Mouse (Mus musculus) hindbrain, embryonic 14.5 days (tissue): ENCODE results near the gene Zfp385a. TPM values are rescaled to one million over a fixed set of nuclear protein-coding genes. Genes with fewer than 3 reads are reported as not detected.
A peak's percentile ranks its signal among the peaks of the same experiment; 100 is the strongest.

ENCODE experiments used
- ATAC-seq: fragments of 200-750 bp; cut with Nextera tagmentation; 2 replicates; pipeline ENCODE4 v1.8.0; 2017; ENCODE audit warnings: moderate number of reproducible peaks, mild to moderate bottlenecking, moderate TSS enrichment, moderate library complexity; ENCODE audit not compliant: low FRiP score
- DNase-seq: peaks from one replicate; pipeline ENCODE4 v3.0.0-alpha.2; 2015; ENCODE audit warnings: low spot score
- H3K27ac ChIP-seq: fragments of 300-500 bp; sonication (generic); 2 replicates; pipeline ENCODE4 v1.5.1; 2014; ENCODE audit warnings: mild to moderate bottlenecking, moderate library complexity
- H3K27me3 ChIP-seq: fragments of 300-500 bp; sonication (generic); 2 replicates; pipeline ENCODE4 v1.6.1; 2014; ENCODE audit warnings: mild to moderate bottlenecking, low read length, mixed read lengths; ENCODE audit not compliant: control insufficient read depth, insufficient read depth
- H3K36me3 ChIP-seq: fragments of 300-500 bp; sonication (generic); replicated peaks from 2 replicates; pipeline ENCODE4 v1.6.1; 2014; ENCODE audit not compliant: control insufficient read depth, insufficient read depth
- H3K4me1 ChIP-seq: fragments of 300-500 bp; sonication (generic); replicated peaks from 2 replicates; pipeline ENCODE4 v1.6.1; 2014; ENCODE audit warnings: antibody characterized with exemption, low read length, mixed read lengths; ENCODE audit not compliant: control insufficient read depth, insufficient read depth
- H3K4me2 ChIP-seq: fragments of 300-500 bp; sonication (generic); replicated peaks from 2 replicates; pipeline ENCODE4 v1.6.1; 2014; ENCODE audit warnings: mild to moderate bottlenecking, moderate library complexity
- H3K4me3 ChIP-seq: fragments of 300-500 bp; sonication (generic); replicated peaks from 2 replicates; pipeline ENCODE4 v1.5.1; 2014; ENCODE audit warnings: mild to moderate bottlenecking, low read length
- H3K9ac ChIP-seq: fragments of 300-500 bp; sonication (generic); 2 replicates; pipeline ENCODE4 v1.6.1; 2014
- H3K9me3 ChIP-seq: fragments of 300-500 bp; sonication (generic); 2 replicates; pipeline ENCODE4 v1.6.1; 2016; ENCODE audit warnings: low read length; ENCODE audit not compliant: control insufficient read depth
- WGBS: fragments of 180-500 bp; shearing (Covaris S2); extraction: QIAGEN DNeasy Blood & Tissue Kit; methylation state at CpG from one replicate; pipeline ENCODE4 v1.1.7; 2014; 5-methylcytosine and 5-hydroxymethylcytosine counted together
- polyA plus RNA-seq: library from polyadenylated mRNA; unstranded; fragments of >200 nt; fragmentation: Nextera tagmentation; extraction: Ambion mirVana; gene quantifications from 2 replicates; pipeline ENCODE4 v1.2.1, GENCODE M21; 2014

The Zfp385a gene
- polyA plus RNA-seq, 1 experiment from 2014 or later, result 25.7 TPM

- peak overlapping the region; percentile 98 for H3K27ac ChIP-seq
- H3K9ac ChIP-seq, result peak overlapping the region; percentile 70
- H3K4me2 ChIP-seq, result peak overlapping the region; percentile 73
- ATAC-seq (no peak), DNase-seq (no peak)
- H3K36me3 ChIP-seq, result no peaks in the 10 kb centered on the region
- H3K27me3 ChIP-seq, result no peaks in the 10 kb centered on the region
- peak overlapping the region; percentile 28 for H3K4me3 ChIP-seq
- H3K4me1 ChIP-seq, result peaks cover 58% of the 10 kb centered on the region
- 31% methylated on average over 8 of the region's 8 CpGs for WGBS
- H3K9me3 ChIP-seq, result no peaks in the 10 kb centered on the region
Measured at GRCm38 (mm10) chr15:103305792-103306645, 33.9 kb downstream of the Zfp385a start.

DNA sequence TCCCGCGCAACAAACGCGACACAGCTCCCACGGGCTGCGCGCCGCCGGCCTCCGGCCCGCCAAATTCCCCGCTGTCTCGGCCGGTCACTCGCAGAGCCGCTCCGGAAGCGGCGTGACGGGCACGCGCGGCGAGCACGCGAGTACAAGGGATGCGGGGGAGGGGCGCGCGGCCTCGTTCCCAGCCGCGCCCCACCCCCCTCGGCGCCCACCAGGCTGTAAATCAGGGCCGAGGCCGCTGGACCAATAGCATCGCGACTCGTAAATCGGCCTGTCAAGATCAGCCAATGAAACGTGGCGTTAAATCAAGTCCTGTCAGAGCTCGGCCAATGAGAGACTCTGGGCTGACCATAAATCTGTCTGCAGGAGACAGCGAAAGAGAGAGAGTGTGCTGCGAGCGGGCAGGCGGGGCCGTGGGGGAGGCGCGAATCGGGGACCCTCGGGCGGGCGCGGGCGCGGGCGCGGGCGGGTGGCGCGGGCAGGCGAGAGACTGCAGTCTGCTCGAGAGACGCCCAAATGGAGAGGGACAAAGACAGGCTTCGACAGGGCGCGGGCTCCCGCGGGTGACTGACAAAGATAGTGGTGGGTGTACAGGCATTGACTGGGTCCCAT, 34.7 kb downstream of the Zfp385a start:
- peak overlapping the region; percentile 33 for H3K4me3 ChIP-seq
- H3K27me3 ChIP-seq, result no peaks in the 10 kb centered on the region
- WGBS, result under 1% methylated on average over 71 of the region's 71 CpGs

DNA sequence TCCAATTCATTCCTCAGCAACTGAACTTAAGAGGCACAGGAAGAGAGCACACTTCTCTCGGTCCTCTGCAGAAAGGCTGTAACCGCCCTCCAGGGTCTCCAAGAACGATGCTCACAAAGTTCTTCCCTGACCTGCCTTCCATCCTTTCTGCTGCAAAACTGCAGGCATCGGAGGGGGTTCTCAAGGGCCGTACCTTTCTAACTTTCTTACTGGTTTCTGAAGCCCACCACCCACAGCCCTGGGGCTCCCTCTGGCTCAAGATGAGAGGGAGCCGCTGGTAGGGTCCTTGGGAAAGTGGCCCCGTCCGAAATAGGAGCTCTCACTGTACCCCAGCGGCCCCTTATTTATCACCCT, 35.3 kb downstream of the Zfp385a start:
- no peaks in the 10 kb centered on the region for H3K27me3 ChIP-seq
- no peaks in the 10 kb centered on the region for H3K9me3 ChIP-seq
- DNase-seq (no peak), ATAC-seq (no peak)
- peak overlapping the region; percentile 33 for H3K4me3 ChIP-seq
- peaks cover 72% of the 10 kb centered on the region for H3K4me1 ChIP-seq
- H3K36me3 ChIP-seq, result no peaks in the 10 kb centered on the region
- H3K4me2 ChIP-seq, result peak overlapping the region; percentile 73
- H3K9ac ChIP-seq, result peak overlapping the region; percentile 68
- under 1% methylated on average over 9 of the region's 9 CpGs for WGBS
- H3K27ac ChIP-seq, result peak overlapping the region; percentile 98

More for the DNA sequence above, 34.7 kb downstream of the Zfp385a start:
- Histone ChIP-seq H3K27ac (peak overlapping the region; percentile 98), H3K4me1 (peaks cover 67% of the 10 kb centered on the region), H3K9ac (peak overlapping the region; percentile 70), H3K9me3 (no peaks in the 10 kb centered on the region), H3K4me2 (peak overlapping the region; percentile 73), H3K36me3 (no peaks in the 10 kb centered on the region)
- DNase-seq, result peak; percentile 97
- ATAC-seq, result peak; percentile 96

DNA sequence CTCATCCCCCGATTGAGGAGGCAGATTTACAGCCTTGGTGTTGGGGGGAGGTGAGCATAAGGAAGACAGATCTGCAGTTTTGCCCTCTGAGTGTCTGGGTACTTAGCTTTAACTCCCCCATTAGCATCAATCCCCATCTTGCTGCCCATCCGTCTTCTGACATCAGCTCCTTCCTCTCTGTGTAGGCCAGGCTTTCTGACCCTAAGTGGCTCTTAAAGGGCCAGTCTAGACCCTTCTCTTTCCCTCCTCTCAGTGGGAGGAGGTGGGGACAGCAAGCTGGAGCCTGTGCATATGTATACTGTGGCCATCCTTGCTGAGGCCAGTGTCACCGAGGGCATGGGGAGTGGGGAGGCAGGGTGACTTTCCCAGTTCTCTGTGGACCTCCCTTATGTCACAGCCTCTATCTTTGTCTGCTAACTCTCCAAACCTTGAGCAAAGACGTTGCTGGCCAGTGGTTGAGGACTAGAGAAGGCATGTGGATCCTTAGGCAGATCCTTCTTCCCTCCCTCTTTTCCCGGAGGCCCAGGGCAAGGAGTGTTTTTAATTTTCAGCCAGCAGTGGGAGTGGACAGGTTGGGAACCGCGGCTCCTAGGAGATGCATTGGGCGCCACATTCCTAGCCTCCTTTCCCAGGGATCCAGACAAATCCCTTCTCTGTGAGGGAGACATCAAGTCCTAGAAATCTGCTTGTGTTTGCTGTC, 35.8 kb downstream of the Zfp385a start:
- WGBS, result 4% methylated on average over 8 of the region's 8 CpGs
- H3K4me1 ChIP-seq, result peaks cover 77% of the 10 kb centered on the region
- H3K9me3 ChIP-seq, result no peaks in the 10 kb centered on the region
- H3K4me3 ChIP-seq, result peak overlapping the region; percentile 33
- DNase-seq (no peak), ATAC-seq (no peak)
- no peaks in the 10 kb centered on the region for H3K27me3 ChIP-seq
- H3K36me3 ChIP-seq, result no peaks in the 10 kb centered on the region
- H3K4me2 ChIP-seq, result peak overlapping the region; percentile 73
- H3K27ac ChIP-seq, result peak overlapping the region; percentile 98
- H3K9ac ChIP-seq, result peak overlapping the region; percentile 68

DNA sequence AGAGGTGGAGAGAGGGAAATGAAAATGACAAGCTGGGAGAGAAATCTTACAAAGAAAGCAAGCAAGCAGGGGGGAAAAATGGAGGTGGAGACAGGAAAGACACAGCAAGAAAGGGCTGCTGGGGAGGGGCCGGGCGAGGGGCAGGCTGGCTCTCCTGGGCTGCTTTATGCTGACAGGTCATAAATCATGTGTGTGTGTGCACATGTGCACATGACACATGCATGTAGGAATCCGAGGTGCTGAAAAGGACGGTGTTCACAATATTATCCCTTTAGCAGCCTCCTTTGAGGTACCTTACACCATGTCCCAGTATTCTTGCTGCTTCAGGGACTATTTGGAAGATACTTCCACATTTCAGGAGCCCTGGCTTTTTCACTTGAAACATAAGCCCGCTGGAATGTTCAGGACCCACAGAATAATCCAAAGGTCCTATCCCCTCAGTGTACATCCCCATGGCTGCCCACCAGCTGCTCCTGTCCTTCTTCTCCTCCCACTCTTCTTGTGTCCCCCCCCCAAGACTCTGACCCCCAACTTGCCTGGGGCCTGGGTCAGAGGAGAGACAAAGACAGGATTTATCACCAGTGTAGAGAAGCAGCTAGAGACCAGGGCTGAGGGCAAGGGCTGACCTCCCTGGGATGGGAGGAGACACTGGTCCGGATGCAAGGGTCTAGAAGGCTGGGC, 37.4 kb downstream of the Zfp385a start:
- H3K4me2 ChIP-seq, result no peak overlapping the region
- no peaks in the 10 kb centered on the region; the same call in 1 of the 2 replicates for H3K36me3 ChIP-seq
- H3K4me1 ChIP-seq, result peaks cover 86% of the 10 kb centered on the region
- H3K9ac ChIP-seq, result peak overlapping the region; percentile 39; the same call in 1 of the 2 replicates
- peak overlapping the region; percentile 98 for H3K27ac ChIP-seq
- ATAC-seq (no peak), DNase-seq (no peak)
- no peaks in the 10 kb centered on the region for H3K27me3 ChIP-seq
- WGBS, result 36% methylated on average over 6 of the region's 6 CpGs
- no peak overlapping the region for H3K4me3 ChIP-seq
- no peaks in the 10 kb centered on the region for H3K9me3 ChIP-seq

DNA sequence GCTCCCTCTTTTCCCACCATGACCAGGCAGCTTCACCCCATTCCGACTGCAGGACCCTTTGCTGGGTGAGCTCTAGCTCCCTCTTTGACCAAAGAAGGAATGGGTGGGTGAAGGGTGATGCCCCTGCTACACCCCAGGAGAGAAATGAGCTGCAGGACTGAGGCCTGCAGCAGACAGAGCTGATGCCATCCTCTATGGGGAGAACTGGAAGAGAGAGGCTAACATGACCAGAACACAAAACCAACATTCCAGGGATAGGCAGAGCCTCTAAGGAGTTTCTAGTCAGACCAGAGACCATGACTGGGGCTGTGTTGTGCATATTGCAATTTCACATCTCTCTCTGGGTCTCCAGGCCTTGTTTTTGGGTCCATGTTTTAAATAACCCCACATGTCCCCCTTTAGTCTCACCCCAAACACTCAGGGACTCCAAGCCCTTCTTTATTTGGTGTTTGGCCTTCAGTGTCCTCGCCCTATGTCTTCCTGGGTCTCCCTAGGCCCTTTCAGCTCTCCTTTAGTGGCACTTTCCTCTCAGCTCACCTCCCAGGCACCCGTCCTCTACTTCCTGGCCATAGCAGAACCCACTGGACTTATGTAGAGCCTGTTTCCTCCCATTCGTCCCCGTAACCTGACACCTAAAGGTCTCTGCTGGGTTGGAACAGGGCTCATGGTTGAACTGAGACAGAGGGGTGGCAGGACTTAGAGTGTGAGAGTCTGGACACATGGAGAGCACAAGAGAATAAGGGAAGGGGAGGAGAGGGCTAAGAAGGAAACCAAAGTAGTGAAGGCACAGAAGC, 38.1 kb downstream of the Zfp385a start:
- DNase-seq (no peak), ATAC-seq (no peak)
- H3K4me1 ChIP-seq, result peaks cover 92% of the 10 kb centered on the region
- WGBS, result 34% methylated on average over 5 of the region's 5 CpGs
- no peak overlapping the region for H3K4me3 ChIP-seq
- no peaks in the 10 kb centered on the region for H3K27me3 ChIP-seq
- peak overlapping the region; percentile 98 for H3K27ac ChIP-seq
- no peaks in the 10 kb centered on the region for H3K9me3 ChIP-seq
- peak overlapping the region; percentile 39 for H3K9ac ChIP-seq
- no peaks in the 10 kb centered on the region; the same call in 1 of the 2 replicates for H3K36me3 ChIP-seq
- no peak overlapping the region for H3K4me2 ChIP-seq

GRCm38 (mm10) chr15:103301046-103301445, 38.8 kb downstream of the Zfp385a start:
- Histone ChIP-seq H3K4me3 (no peak overlapping the region), H3K9me3 (no peaks in the 10 kb centered on the region), H3K4me1 (peaks cover 94% of the 10 kb centered on the region), H3K9ac (peak overlapping the region; percentile 58), H3K27ac (peak overlapping the region; percentile 98), H3K36me3 (no peaks in the 10 kb centered on the region; the same call in 1 of the 2 replicates), H3K27me3 (no peaks in the 10 kb centered on the region), H3K4me2 (peak overlapping the region; percentile 46)
- ATAC-seq (no peak), DNase-seq (no peak)
- 11% methylated on average over 2 of the region's 2 CpGs for WGBS

- DNase-seq (no peak), ATAC-seq (no peak)
- 8% methylated on average over 2 of the region's 2 CpGs for WGBS
Measured at GRCm38 (mm10) chr15:103300560-103300959, 39.3 kb downstream of the Zfp385a start.

More at GRCm38 (mm10) chr15:103300560-103300959, 39.3 kb downstream of the Zfp385a start:
- H3K4me3 ChIP-seq, result 0 out of 2 replicates have a peak overlapping the region, but pooled peaks have one; percentile 12
- H3K9me3 ChIP-seq, result no peaks in the 10 kb centered on the region
- H3K4me2 ChIP-seq, result peak overlapping the region; percentile 46
- no peaks in the 10 kb centered on the region for H3K27me3 ChIP-seq
- H3K27ac ChIP-seq, result peak overlapping the region; percentile 98
- peaks cover 3% of the 10 kb centered on the region; the same call in 1 of the 2 replicates for H3K36me3 ChIP-seq
- peaks cover 94% of the 10 kb centered on the region for H3K4me1 ChIP-seq
- peak overlapping the region; percentile 58 for H3K9ac ChIP-seq
